Comparison of ENCODE assay signal across 27 mouse cellular contexts in the genomic region with DNA sequence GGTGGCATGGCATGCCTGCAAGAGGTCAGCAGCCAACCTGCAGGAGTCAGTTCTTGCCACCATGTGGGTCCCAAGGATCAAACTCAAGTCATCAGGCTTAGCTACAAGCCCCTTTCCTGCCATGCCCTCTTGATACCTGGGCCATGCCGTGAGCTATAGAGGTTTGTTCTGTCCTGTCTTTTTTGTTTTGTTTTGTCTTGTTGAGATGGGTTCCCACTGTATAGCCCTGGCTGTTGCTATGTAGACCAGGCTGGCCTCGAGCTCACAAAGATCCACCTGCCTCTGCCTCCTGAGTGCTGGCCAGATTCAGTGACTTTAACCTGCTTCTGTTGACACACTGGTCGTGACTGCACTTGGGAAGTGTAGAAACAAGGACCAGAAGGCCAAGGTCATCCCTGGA. TPM values are rescaled to one million over a fixed set of nuclear protein-coding genes. Genes with fewer than 3 reads are reported as not detected.
DNase-seq lines count a peak whose midpoint lies in the region; ATAC-seq and TF ChIP-seq lines count a peak whose summit lies in the region.
"Had no signal": no experiment of that assay in that cellular context is flagged by ENCODE, and none has a peak within 500 bp of the region (broad histone marks: within the 10 kb centered on the region; RNA-seq: fewer than 3 reads in every experiment).

No protein-coding gene starts in this region.

- TF ChIP-seq CTCF in liver, adult 2 months (IDR thresholded peaks at IDR 0.05; ENCODE audit: low read depth, low read length), result no peak

- WGBS in forebrain, embryonic 11.5 days, result 77% methylated on average over 3 of the region's 3 CpGs
- 71% methylated on average over 3 of the region's 3 CpGs for WGBS in forebrain, embryonic 16.5 days
- 59% methylated on average over 3 of the region's 3 CpGs for WGBS in heart, embryonic 10.5 days
- 48% methylated on average over 3 of the region's 3 CpGs for WGBS in liver, adult 2 months
- WGBS in liver, embryonic 12.5 days (ENCODE audit: insufficient replicate concordance), result 63% methylated on average over 3 of the region's 3 CpGs
- 72% methylated on average over 3 of the region's 3 CpGs for WGBS in midbrain, embryonic 16.5 days

- H3K27me3 ChIP-seq in forebrain, embryonic 11.5 days (ENCODE audit: control insufficient read depth, insufficient read depth, low read length), result no peaks in the 10 kb centered on the region
- no peaks in the 10 kb centered on the region for H3K27me3 ChIP-seq in forebrain, embryonic 16.5 days (replicated peaks; ENCODE audit: control insufficient read depth, insufficient read depth, low read length)
- no peaks in the 10 kb centered on the region for H3K27me3 ChIP-seq in heart, embryonic 10.5 days (ENCODE audit: insufficient read depth, poor library complexity, severe bottlenecking)
- no peaks in the 10 kb centered on the region for H3K27me3 ChIP-seq in liver, adult 2 months (ENCODE audit: control insufficient read depth, insufficient read depth, low read length)
- peaks cover 17% of the 10 kb centered on the region for H3K27me3 ChIP-seq in liver, embryonic 12.5 days (replicated peaks)
- H3K27me3 ChIP-seq in midbrain, embryonic 16.5 days (ENCODE audit: control insufficient read depth, insufficient read depth, low read depth, low read length), result no peaks in the 10 kb centered on the region
- H3K27me3 ChIP-seq: embryonic facial prominence, embryonic 12.5 days; forebrain, embryonic 12.5 days had no signal

- no peaks in the 10 kb centered on the region for H3K36me3 ChIP-seq in forebrain, embryonic 11.5 days (ENCODE audit: control insufficient read depth, insufficient read depth, low read length)
- H3K36me3 ChIP-seq in forebrain, embryonic 16.5 days (ENCODE audit: control insufficient read depth, insufficient read depth), result no peaks in the 10 kb centered on the region
- H3K36me3 ChIP-seq in heart, embryonic 10.5 days, result no peaks in the 10 kb centered on the region
- no peaks in the 10 kb centered on the region for H3K36me3 ChIP-seq in liver, adult 2 months (ENCODE audit: control insufficient read depth, insufficient read depth, low read length)
- H3K36me3 ChIP-seq in liver, embryonic 12.5 days, result no peaks in the 10 kb centered on the region
- H3K36me3 ChIP-seq in midbrain, embryonic 16.5 days (ENCODE audit: control insufficient read depth, insufficient read depth, low read length), result no peaks in the 10 kb centered on the region
- H3K36me3 ChIP-seq: embryonic facial prominence, embryonic 10.5 days; embryonic facial prominence, embryonic 12.5 days; forebrain, embryonic 12.5 days; G1E had no signal

- no peak for ATAC-seq in forebrain, embryonic 11.5 days (replicated peaks; ENCODE audit: low FRiP score)
- ATAC-seq in forebrain, embryonic 16.5 days, result no peak
- ATAC-seq in liver, embryonic 12.5 days, result no peak
- ATAC-seq in midbrain, embryonic 16.5 days, result no peak
- ATAC-seq: activated CD4-positive, CD25-positive, alpha-beta regulatory T cell, adult 4 months; CD4-positive, CD25-positive, alpha-beta regulatory T cell, adult 4 months; forebrain, embryonic 14.5 days; Patski had no signal

- H3K4me2 ChIP-seq in forebrain, embryonic 11.5 days (ENCODE audit: low read depth, low read length, severe bottlenecking), result no peak overlapping the region
- no peak overlapping the region for H3K4me2 ChIP-seq in forebrain, embryonic 16.5 days (ENCODE audit: low read length)
- no peak overlapping the region for H3K4me2 ChIP-seq in liver, embryonic 12.5 days
- H3K4me2 ChIP-seq in midbrain, embryonic 16.5 days (ENCODE audit: low read length), result no peak overlapping the region
- H3K4me2 ChIP-seq: embryonic facial prominence, embryonic 12.5 days; forebrain, embryonic 12.5 days had no signal

- no peak overlapping the region for H3K4me3 ChIP-seq in forebrain, embryonic 11.5 days (ENCODE audit: low read depth, low read length)
- no peak overlapping the region for H3K4me3 ChIP-seq in forebrain, embryonic 16.5 days (replicated peaks; ENCODE audit: low read length)
- no peak overlapping the region for H3K4me3 ChIP-seq in heart, embryonic 10.5 days
- no peak overlapping the region for H3K4me3 ChIP-seq in liver, adult 2 months (ENCODE audit: insufficient read depth, low read depth, low read length)
- no peak overlapping the region for H3K4me3 ChIP-seq in liver, embryonic 12.5 days
- H3K4me3 ChIP-seq in midbrain, embryonic 16.5 days (ENCODE audit: low read depth, low read length), result no peak overlapping the region
- H3K4me3 ChIP-seq: embryonic facial prominence, embryonic 10.5 days; embryonic facial prominence, embryonic 12.5 days; forebrain, embryonic 12.5 days had no signal

- DNase-seq in forebrain, embryonic 11.5 days (ENCODE audit: low spot score), result peak; percentile 40
- peak; percentile 65 for DNase-seq in heart, embryonic 10.5 days (ENCODE audit: low spot score)
- no peak for DNase-seq in heart, adult 9 months (ENCODE audit: low spot score in 2 of 2)
- DNase-seq in liver, adult 2 months (ENCODE audit: extremely low read depth, low read depth, low spot score), result peak; percentile 35
- DNase-seq: adrenal gland, adult 8-10 months; adrenal gland, postnatal 36 days; B cell, adult 2 months; cerebellum, adult 11-12 months; cerebellum, adult 2 months; cerebellum, adult 9-10 months; cerebellum, postnatal 10 days; cerebellum, postnatal 25 days had no signal

- no peak overlapping the region for H3K9ac ChIP-seq in forebrain, embryonic 11.5 days (ENCODE audit: low read length)
- no peak overlapping the region for H3K9ac ChIP-seq in forebrain, embryonic 16.5 days (replicated peaks; ENCODE audit: low read depth, low read length)
- no peak overlapping the region for H3K9ac ChIP-seq in liver, adult 2 months (ENCODE audit: low read depth, low read length)
- H3K9ac ChIP-seq in liver, embryonic 12.5 days, result no peak overlapping the region
- no peak overlapping the region for H3K9ac ChIP-seq in midbrain, embryonic 16.5 days (ENCODE audit: low read depth, low read length)
- H3K9ac ChIP-seq: embryonic facial prominence, embryonic 12.5 days; forebrain, embryonic 12.5 days had no signal

- no peak overlapping the region for H3K27ac ChIP-seq in forebrain, embryonic 11.5 days (ENCODE audit: low read depth, low read length)
- no peak overlapping the region for H3K27ac ChIP-seq in forebrain, embryonic 16.5 days (ENCODE audit: low read length)
- H3K27ac ChIP-seq in heart, embryonic 10.5 days, result no peak overlapping the region
- H3K27ac ChIP-seq in liver, adult 2 months (replicated peaks; ENCODE audit: insufficient read depth, low read depth, low read length), result no peak overlapping the region
- no peak overlapping the region for H3K27ac ChIP-seq in liver, embryonic 12.5 days
- no peak overlapping the region for H3K27ac ChIP-seq in midbrain, embryonic 16.5 days (ENCODE audit: low read length)
- H3K27ac ChIP-seq: embryonic facial prominence, embryonic 10.5 days; embryonic facial prominence, embryonic 12.5 days; forebrain, embryonic 12.5 days had no signal

- no peaks in the 10 kb centered on the region for H3K4me1 ChIP-seq in forebrain, embryonic 11.5 days (replicated peaks; ENCODE audit: control insufficient read depth, insufficient read depth, low read length)
- H3K4me1 ChIP-seq in forebrain, embryonic 16.5 days (replicated peaks; ENCODE audit: control insufficient read depth, insufficient read depth, low read length), result no peaks in the 10 kb centered on the region
- H3K4me1 ChIP-seq in heart, embryonic 10.5 days, result no peaks in the 10 kb centered on the region
- no peaks in the 10 kb centered on the region for H3K4me1 ChIP-seq in liver, adult 2 months (ENCODE audit: control insufficient read depth, insufficient read depth, low read length)
- H3K4me1 ChIP-seq in liver, embryonic 12.5 days, result peaks cover 16% of the 10 kb centered on the region
- H3K4me1 ChIP-seq in midbrain, embryonic 16.5 days (ENCODE audit: control insufficient read depth, insufficient read depth, low read length), result no peaks in the 10 kb centered on the region
- H3K4me1 ChIP-seq: embryonic facial prominence, embryonic 10.5 days; embryonic facial prominence, embryonic 12.5 days; forebrain, embryonic 12.5 days had no signal

- TF ChIP-seq POLR2A in liver, adult 2 months (IDR thresholded peaks at IDR 0.05; ENCODE audit: extremely low read depth, insufficient read depth, low read length), result no peak

- no peaks in the 10 kb centered on the region for H3K9me3 ChIP-seq in forebrain, embryonic 11.5 days (ENCODE audit: control insufficient read depth, low read length)
- no peaks in the 10 kb centered on the region for H3K9me3 ChIP-seq in forebrain, embryonic 16.5 days (ENCODE audit: control insufficient read depth, low read length)
- no peaks in the 10 kb centered on the region for H3K9me3 ChIP-seq in heart, embryonic 10.5 days
- H3K9me3 ChIP-seq in liver, embryonic 12.5 days (replicated peaks), result no peaks in the 10 kb centered on the region
- no peaks in the 10 kb centered on the region for H3K9me3 ChIP-seq in midbrain, embryonic 16.5 days (replicated peaks; ENCODE audit: control insufficient read depth, low read length, poor library complexity, severe bottlenecking)
- H3K9me3 ChIP-seq: embryonic facial prominence, embryonic 10.5 days; embryonic facial prominence, embryonic 12.5 days; forebrain, embryonic 12.5 days; G1E had no signal

- H3K79me2 ChIP-seq in liver, adult 2 months (ENCODE audit: control insufficient read depth, insufficient read depth, low read length), result no peaks in the 10 kb centered on the region

RNA-seq across cellular contexts. Expression of a gene that starts 6.5 kb away (rescaled TPM):
- polyA plus RNA-seq in forebrain, embryonic 11.5 days (2014; fragmentation: Nextera tagmentation; extraction: Ambion mirVana), result not detected in 2 replicates
- not detected in 2 replicates for polyA plus RNA-seq in forebrain, embryonic 16.5 days (2015; fragmentation: Nextera tagmentation; extraction: Ambion mirVana)
- polyA plus RNA-seq in heart, embryonic 10.5 days (2016; fragmentation: Nextera tagmentation; extraction: Ambion mirVana), result not detected in 2 replicates
- not detected in 2 replicates for total RNA-seq in liver, adult 2 months (2014; rRNA removed)
- polyA plus RNA-seq in liver, adult 2 months (2012; rRNA removed), result not detected in 2 replicates
- polyA plus RNA-seq in liver, embryonic 12.5 days (2016; fragmentation: Nextera tagmentation; extraction: Ambion mirVana), result not detected in 2 replicates
- polyA plus RNA-seq in midbrain, embryonic 16.5 days (2015; fragmentation: Nextera tagmentation; extraction: Ambion mirVana), result not detected in 2 replicates
- total RNA-seq: adrenal gland, postnatal 14 days; CH12.LX; G1E had no signal
- polyA plus RNA-seq: activated CD4-positive, CD25-positive, alpha-beta regulatory T cell, adult 4 months; cerebellum, adult 2 months; cortical plate, adult 2 months; embryonic facial prominence, embryonic 10.5 days; embryonic facial prominence, embryonic 12.5 days; forebrain, embryonic 12.5 days; forebrain, embryonic 14.5 days; G1E; Patski had no signal

RNA-seq across cellular contexts. Expression of a gene that starts 14.7 kb away (rescaled TPM):
- 151 and 166 TPM in 2 replicates for polyA plus RNA-seq in forebrain, embryonic 11.5 days (2014; fragmentation: Nextera tagmentation; extraction: Ambion mirVana)
- polyA plus RNA-seq in forebrain, embryonic 16.5 days (2015; fragmentation: Nextera tagmentation; extraction: Ambion mirVana), result 153 and 178 TPM in 2 replicates
- 144 and 165 TPM in 2 replicates for polyA plus RNA-seq in heart, embryonic 10.5 days (2016; fragmentation: Nextera tagmentation; extraction: Ambion mirVana)
- total RNA-seq in liver, adult 2 months (2014; rRNA removed), result 75.6 and 93.8 TPM in 2 replicates
- 174 and 184 TPM in 2 replicates for polyA plus RNA-seq in liver, adult 2 months (2012; rRNA removed)
- 108 and 115 TPM in 2 replicates for polyA plus RNA-seq in liver, embryonic 12.5 days (2016; fragmentation: Nextera tagmentation; extraction: Ambion mirVana)
- 164 and 171 TPM in 2 replicates for polyA plus RNA-seq in midbrain, embryonic 16.5 days (2015; fragmentation: Nextera tagmentation; extraction: Ambion mirVana)

RNA-seq across cellular contexts. Expression of a gene that starts 21.7 kb away (rescaled TPM):
- 29.3 and 34.8 TPM in 2 replicates for polyA plus RNA-seq in forebrain, embryonic 11.5 days (2014; fragmentation: Nextera tagmentation; extraction: Ambion mirVana)
- polyA plus RNA-seq in forebrain, embryonic 16.5 days (2015; fragmentation: Nextera tagmentation; extraction: Ambion mirVana), result 40.1 and 45.8 TPM in 2 replicates
- polyA plus RNA-seq in heart, embryonic 10.5 days (2016; fragmentation: Nextera tagmentation; extraction: Ambion mirVana), result 49.6 and 59.7 TPM in 2 replicates
- 23.2 and 24.4 TPM in 2 replicates for total RNA-seq in liver, adult 2 months (2014; rRNA removed)
- polyA plus RNA-seq in liver, adult 2 months (2012; rRNA removed), result 42.0 and 51.1 TPM in 2 replicates
- polyA plus RNA-seq in liver, embryonic 12.5 days (2016; fragmentation: Nextera tagmentation; extraction: Ambion mirVana), result 24.5 and 25.1 TPM in 2 replicates
- 54.3 and 60.7 TPM in 2 replicates for polyA plus RNA-seq in midbrain, embryonic 16.5 days (2015; fragmentation: Nextera tagmentation; extraction: Ambion mirVana)

RNA-seq across cellular contexts. Expression of a gene that starts 24.4 kb away (rescaled TPM):
- 0.76 TPM in 1 of 2 replicates, not detected in the other for polyA plus RNA-seq in forebrain, embryonic 11.5 days (2014; fragmentation: Nextera tagmentation; extraction: Ambion mirVana)
- polyA plus RNA-seq in forebrain, embryonic 16.5 days (2015; fragmentation: Nextera tagmentation; extraction: Ambion mirVana), result 0.60 and 1.0 TPM in 2 replicates
- 0.53 TPM in 1 of 2 replicates, not detected in the other for polyA plus RNA-seq in heart, embryonic 10.5 days (2016; fragmentation: Nextera tagmentation; extraction: Ambion mirVana)
- total RNA-seq in liver, adult 2 months (2014; rRNA removed), result not detected in 2 replicates
- not detected in 2 replicates for polyA plus RNA-seq in liver, adult 2 months (2012; rRNA removed)
- 0.29 and 0.31 TPM in 2 replicates for polyA plus RNA-seq in liver, embryonic 12.5 days (2016; fragmentation: Nextera tagmentation; extraction: Ambion mirVana)
- 0.74 and 1.0 TPM in 2 replicates for polyA plus RNA-seq in midbrain, embryonic 16.5 days (2015; fragmentation: Nextera tagmentation; extraction: Ambion mirVana)
- total RNA-seq: G1E had no signal
- polyA plus RNA-seq: activated CD4-positive, CD25-positive, alpha-beta regulatory T cell, adult 4 months; CD4-positive, CD25-positive, alpha-beta regulatory T cell, adult 4 months; cerebellum, adult 2 months; cortical plate, adult 2 months; embryonic facial prominence, embryonic 12.5 days; embryonic facial prominence, embryonic 14.5 days; G1E had no signal

RNA-seq across cellular contexts. Expression of a gene that starts 35.7 kb away (rescaled TPM):
- polyA plus RNA-seq in forebrain, embryonic 11.5 days (2014; fragmentation: Nextera tagmentation; extraction: Ambion mirVana), result 77.3 and 82.7 TPM in 2 replicates
- polyA plus RNA-seq in forebrain, embryonic 16.5 days (2015; fragmentation: Nextera tagmentation; extraction: Ambion mirVana), result 84.3 and 90.1 TPM in 2 replicates
- 39.4 and 56.0 TPM in 2 replicates for polyA plus RNA-seq in heart, embryonic 10.5 days (2016; fragmentation: Nextera tagmentation; extraction: Ambion mirVana)
- total RNA-seq in liver, adult 2 months (2014; rRNA removed), result 10.9 and 11.9 TPM in 2 replicates
- polyA plus RNA-seq in liver, adult 2 months (2012; rRNA removed), result 10.4 and 10.6 TPM in 2 replicates
- 76.4 and 78.5 TPM in 2 replicates for polyA plus RNA-seq in liver, embryonic 12.5 days (2016; fragmentation: Nextera tagmentation; extraction: Ambion mirVana)
- polyA plus RNA-seq in midbrain, embryonic 16.5 days (2015; fragmentation: Nextera tagmentation; extraction: Ambion mirVana), result 71.7 and 74.6 TPM in 2 replicates

Comparison
In these comparisons a context has a peak if more than half of its experiments do, and no peak if none do; other contexts are left out.
1. DNase-seq: peak in forebrain, embryonic 11.5 days (single experiment), heart, embryonic 10.5 days (single experiment) and liver, adult 2 months (single experiment); none in heart, adult 9 months (0 of 2).